Mouse (Mus musculus) spleen, adult 2 months (tissue): ENCODE data around the gene Stag1. TPM values are rescaled to one million over a fixed set of nuclear protein-coding genes. Genes with fewer than 3 reads are reported as not detected.

Source experiments
- DNase-seq, 2 experiments: peaks; one replicate each; pipeline versions ENCODE4 v3.0.0 to v3.0.0-alpha.2; 2012 to 2021; ENCODE audit warnings: low spot score in 2 of 2, low read depth in 1 of 2
- H3K27ac ChIP-seq: fragments of 200-500 bp; 2 replicates; pipeline ENCODE4 v1.5.1; 2012; ENCODE audit warnings: low read length, inconsistent platforms; ENCODE audit not compliant: insufficient read depth
- H3K27me3 ChIP-seq: fragments of 200-500 bp; 2 replicates; pipeline ENCODE4 v1.6.1; 2012; ENCODE audit warnings: mild to moderate bottlenecking, moderate library complexity, low read length, inconsistent platforms; ENCODE audit not compliant: control insufficient read depth, insufficient read depth
- H3K36me3 ChIP-seq: fragments of 200-500 bp; 2 replicates; pipeline ENCODE4 v1.6.1; 2012; ENCODE audit warnings: mild to moderate bottlenecking, low read length, inconsistent platforms; ENCODE audit not compliant: control insufficient read depth, insufficient read depth
- H3K4me1 ChIP-seq: fragments of 200-500 bp; 2 replicates; pipeline ENCODE4 v1.6.1; 2011; ENCODE audit warnings: inconsistent platforms; ENCODE audit not compliant: control insufficient read depth, insufficient read depth, insufficient read length
- H3K4me3 ChIP-seq: fragments of 200-500 bp; 2 replicates; pipeline ENCODE4 v1.5.1; 2011; ENCODE audit warnings: mild to moderate bottlenecking, inconsistent platforms; ENCODE audit not compliant: insufficient read depth, insufficient read length; ENCODE audit errors: extremely low read depth
- CTCF ChIP-seq: fragments of 200-500 bp; IDR thresholded peaks from 2 replicates; pipeline ENCODE4 v1.5.1; 2011; ENCODE audit warnings: mild to moderate bottlenecking, inconsistent platforms; ENCODE audit not compliant: insufficient read depth, insufficient read length, insufficient replicate concordance; ENCODE audit errors: extremely low read depth
- POLR2A ChIP-seq: fragments of 200-500 bp; IDR thresholded peaks from 2 replicates; pipeline ENCODE4 v1.6.1; 2011; ENCODE audit warnings: low read depth, low read length, inconsistent platforms
- WGBS: fragments of 180-500 bp; shearing (Covaris S2); methylation state at CpG from one replicate; pipeline ENCODE4 v1.1.7; 2018; 5-methylcytosine and 5-hydroxymethylcytosine counted together
- polyA plus RNA-seq: library from polyadenylated mRNA; depleted of rRNA; stranded (reverse); fragments of >200 nt; gene quantifications from 2 replicates; pipeline ENCODE4 v1.2.3, GENCODE M21; 2012

Stag1 gene
- polyA plus RNA-seq, 1 experiment, result 2.5 TPM

DNA sequence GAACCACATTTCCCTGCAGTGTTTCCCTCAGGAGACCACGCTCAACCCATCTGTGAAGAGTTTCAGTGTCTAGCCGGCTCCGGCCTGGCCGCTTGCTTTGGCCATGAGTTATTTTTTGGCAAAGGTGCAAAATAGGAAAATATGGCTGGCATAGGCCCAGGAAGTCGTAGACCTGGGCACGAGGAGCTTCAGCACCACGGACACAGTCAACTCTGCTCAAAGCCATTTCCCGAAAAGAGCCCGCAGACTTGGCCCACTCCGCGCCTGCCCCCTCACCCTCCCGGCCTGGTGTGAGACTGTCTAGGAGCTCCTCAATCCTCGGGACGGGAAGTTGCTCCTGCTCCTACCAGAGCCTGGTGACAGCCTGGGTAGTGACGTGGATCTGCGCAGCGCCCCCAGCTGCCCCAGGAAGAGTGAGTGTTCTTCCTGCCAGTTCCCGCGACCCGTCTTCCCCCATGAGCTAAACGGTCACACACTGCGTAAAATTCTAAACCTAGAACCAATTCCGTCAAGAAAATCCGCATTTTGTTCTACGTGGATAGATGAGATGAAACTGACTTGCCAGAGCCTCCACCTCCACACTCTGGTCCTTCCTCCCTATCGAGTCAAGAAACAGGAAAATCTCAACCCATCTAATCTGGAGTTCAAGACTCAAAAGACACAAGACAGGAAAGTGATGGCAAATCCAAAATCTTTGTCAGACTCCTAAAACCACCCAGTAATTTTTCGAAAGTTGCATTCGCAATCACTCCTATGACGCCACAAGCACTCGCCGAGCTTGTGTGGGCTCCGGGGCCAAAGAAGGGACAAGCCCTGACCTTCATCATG is 27.6 kb upstream of the Stag1 start:
- TF ChIP-seq POLR2A, result no peak
- TF ChIP-seq CTCF, result no peak
- Histone ChIP-seq H3K27me3 (peaks cover 12% of the 10 kb centered on the region), H3K4me3 (peak overlapping the region; percentile 48; the same call in 1 of the 2 replicates), H3K36me3 (no peaks in the 10 kb centered on the region), H3K4me1 (peaks cover 3% of the 10 kb centered on the region; the same call in 1 of the 2 replicates), H3K27ac (no peak overlapping the region)
- 11% methylated on average over 32 of the region's 32 CpGs for WGBS
- no peak for DNase-seq

DNA sequence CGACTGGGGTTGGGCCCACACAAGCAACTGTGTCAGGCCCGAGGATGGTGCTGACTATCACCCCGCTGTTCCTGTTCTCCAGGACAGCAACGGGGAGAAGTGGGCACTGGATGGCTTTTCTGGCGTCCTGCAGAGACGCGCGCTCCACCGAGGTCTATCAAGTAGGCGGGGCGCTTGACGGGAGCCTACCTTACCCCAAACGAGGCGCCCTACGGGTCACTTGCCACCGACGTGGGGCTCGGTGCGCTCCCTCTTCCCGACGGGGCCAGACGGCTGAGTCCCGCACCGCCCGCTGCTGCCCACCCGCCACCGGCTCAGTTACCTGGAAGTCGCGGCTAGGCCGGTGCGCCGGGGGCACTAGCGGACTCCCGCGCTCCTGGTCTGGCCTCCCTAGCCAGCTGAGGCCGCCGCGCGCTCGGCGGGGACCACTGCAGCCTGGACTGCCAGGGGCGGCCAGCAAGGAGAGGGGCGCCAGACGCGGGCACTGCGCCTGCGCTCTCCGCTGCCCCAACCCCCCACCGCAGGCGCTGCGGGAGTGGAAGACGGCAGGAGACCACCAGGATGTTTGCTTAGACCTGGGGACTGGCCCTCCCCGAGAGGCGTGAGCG is 26.9 kb upstream of the Stag1 start, which contains the start of gene Slc35g2:
Gene Slc35g2 (minus strand): TSS at position 465 of the 608 bp plus-strand sequence.
- no peaks in the 10 kb centered on the region for H3K36me3 ChIP-seq
- no peak within 1 kb of the TSS for H3K27ac ChIP-seq
- no peak for DNase-seq
- peak within 1 kb of the TSS; percentile 48; the same call in 1 of the 2 replicates for H3K4me3 ChIP-seq
- TF ChIP-seq CTCF (no peak), POLR2A (no peak)
- peaks cover 3% of the 10 kb centered on the region; the same call in 1 of the 2 replicates for H3K4me1 ChIP-seq
- peaks cover 12% of the 10 kb centered on the region for H3K27me3 ChIP-seq
- 2% methylated on average over 55 of the region's 55 CpGs for WGBS

DNA sequence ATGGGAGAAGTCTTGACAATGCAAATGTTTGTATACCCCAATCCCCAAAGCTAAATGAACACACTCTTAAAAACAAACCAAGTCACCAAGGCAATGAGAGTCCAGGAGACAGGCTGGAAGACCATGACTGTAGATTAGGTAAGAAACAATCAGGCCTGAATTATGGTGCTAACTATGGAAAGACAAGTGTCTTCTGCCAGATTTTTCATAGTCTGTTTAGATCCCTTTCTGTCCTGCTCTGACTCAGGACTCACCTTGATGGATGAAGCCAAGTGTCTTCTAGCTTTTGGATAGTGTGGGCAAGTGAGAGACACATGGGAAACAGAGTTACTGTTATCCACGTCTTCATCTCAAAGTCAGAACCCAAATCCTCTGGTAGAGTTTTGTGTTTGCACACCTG is 26.1 kb upstream of the Stag1 start:
- Histone ChIP-seq H3K36me3 (no peaks in the 10 kb centered on the region), H3K27me3 (peaks cover 12% of the 10 kb centered on the region), H3K4me1 (peaks cover 3% of the 10 kb centered on the region; the same call in 1 of the 2 replicates), H3K4me3 (no peak overlapping the region), H3K27ac (no peak overlapping the region)
- WGBS, result 84% methylated on average over 1 of the region's 1 CpGs
- no peak for DNase-seq
- TF ChIP-seq CTCF (no peak), POLR2A (no peak)

DNA sequence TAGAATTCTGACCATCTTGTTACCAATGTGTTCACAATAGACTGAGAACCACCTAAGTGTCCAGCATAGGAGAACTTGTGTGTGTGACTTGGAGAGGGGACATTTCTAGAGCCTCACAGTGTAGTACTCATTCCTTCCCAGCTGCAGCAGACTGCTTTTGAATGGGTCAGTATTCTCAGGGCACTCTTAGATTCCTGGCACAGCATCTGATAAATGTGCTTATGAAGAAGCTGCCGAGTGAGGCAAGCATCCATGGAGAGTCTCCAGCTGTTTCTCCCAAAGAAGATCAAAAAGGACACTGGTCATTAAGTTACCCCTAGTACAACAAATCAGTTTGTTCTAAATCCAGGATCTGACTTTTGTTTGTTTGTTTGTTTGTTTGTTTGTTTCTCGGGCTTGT is 24.3 kb upstream of the Stag1 start:
- Histone ChIP-seq H3K4me1 (peaks cover 3% of the 10 kb centered on the region; the same call in 1 of the 2 replicates), H3K36me3 (no peaks in the 10 kb centered on the region), H3K4me3 (no peak overlapping the region), H3K27ac (no peak overlapping the region), H3K27me3 (peaks cover 12% of the 10 kb centered on the region)
- DNase-seq, result no peak
- TF ChIP-seq POLR2A (no peak), CTCF (no peak)
- 82% methylated on average over 2 of the region's 2 CpGs for WGBS

DNA sequence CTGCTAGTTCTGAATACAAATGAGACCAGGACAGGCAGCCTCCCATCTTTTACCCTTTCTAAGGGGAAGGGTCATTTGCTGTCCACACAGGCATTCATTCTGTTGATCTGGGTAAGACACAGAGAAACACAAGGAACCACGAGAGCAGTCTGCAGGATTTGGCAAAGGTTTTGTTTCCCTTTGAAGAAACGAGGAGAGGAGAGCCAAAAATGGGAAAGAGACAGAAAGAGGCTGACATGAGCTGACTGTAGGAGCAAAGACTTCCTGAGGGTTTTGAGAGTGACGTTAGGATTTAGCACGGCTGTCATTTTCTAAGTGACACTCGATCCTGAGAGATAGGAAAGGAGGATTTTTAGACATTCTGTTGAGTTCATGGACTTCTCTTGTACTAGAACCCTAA is 23.7 kb upstream of the Stag1 start:
- no peak for DNase-seq
- H3K4me3 ChIP-seq, result no peak overlapping the region
- peaks cover 12% of the 10 kb centered on the region for H3K27me3 ChIP-seq
- H3K36me3 ChIP-seq, result no peaks in the 10 kb centered on the region
- WGBS, result 57% methylated on average over 5 of the region's 5 CpGs
- H3K27ac ChIP-seq, result no peak overlapping the region
- peaks cover 3% of the 10 kb centered on the region; the same call in 1 of the 2 replicates for H3K4me1 ChIP-seq
- TF ChIP-seq CTCF (no peak), POLR2A (no peak)

DNA sequence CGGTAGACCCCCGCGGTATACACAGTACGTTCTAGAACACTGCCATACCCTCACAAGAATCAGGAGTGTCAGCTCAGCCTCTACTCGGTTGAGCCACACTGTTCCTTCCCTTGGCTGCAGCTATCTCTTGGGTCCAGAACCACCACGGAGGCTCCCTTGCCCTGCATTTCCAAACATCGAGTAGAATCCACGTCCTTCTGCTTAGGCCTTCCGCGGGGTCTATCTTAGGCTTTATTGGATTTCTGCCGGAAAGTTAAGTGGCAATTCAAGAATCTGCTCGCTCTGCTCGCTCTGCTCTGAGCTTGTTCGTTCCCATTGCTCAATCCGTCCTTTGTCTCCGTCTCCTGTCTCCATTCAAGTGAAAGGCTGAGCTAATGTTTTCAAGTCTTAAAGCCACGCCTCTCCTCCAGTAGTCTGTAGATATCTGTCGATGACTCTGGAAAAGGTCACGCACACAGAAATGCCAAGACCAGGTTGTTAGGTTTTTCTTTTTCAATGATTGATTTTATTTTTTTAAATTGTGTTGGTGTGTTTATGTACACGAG is 17.3 kb upstream of the Stag1 start:
- H3K4me1 ChIP-seq, result no peaks in the 10 kb centered on the region
- no peaks in the 10 kb centered on the region for H3K27me3 ChIP-seq
- no peak for DNase-seq
- no peaks in the 10 kb centered on the region for H3K36me3 ChIP-seq
- TF ChIP-seq POLR2A (no peak), CTCF (no peak)
- H3K4me3 ChIP-seq, result no peak overlapping the region
- no peak overlapping the region for H3K27ac ChIP-seq
- WGBS, result 83% methylated on average over 20 of the region's 20 CpGs
